Mouse (Mus musculus): Measurements from ENCODE around the gene Car3. TPM values are rescaled to one million over a fixed set of nuclear protein-coding genes. Genes with fewer than 3 reads are reported as not detected.
"Not testable (repeated sequence)": the region's sequence is repeated elsewhere in the genome, so short reads cannot be mapped to it uniquely, and the experiment has no call there.

The Car3 gene
- polyA plus RNA-seq (2012; rRNA removed), result 5,534 and 7,454 TPM in 2 replicates

GRCm38 (mm10) chr3:14863022-14863711 lies at the start of gene Car3:
TSS of gene Car3 (plus strand) at chr3:14863512.
- DNase-seq (ENCODE audit: low read depth), result no peak

- not testable (repeated sequence) for DNase-seq (ENCODE audit: low read depth)
Observed at GRCm38 (mm10) chr3:14815396-14815795, 47.9 kb upstream of the Car3 start.

GRCm38 (mm10) chr3:14819844-14820504 lies 43.3 kb upstream of the Car3 start:
- no peak for DNase-seq (ENCODE audit: low read depth)

- no peak for DNase-seq (ENCODE audit: low read depth)
Observed at GRCm38 (mm10) chr3:14828896-14829295, 34.4 kb upstream of the Car3 start.

GRCm38 (mm10) chr3:14831219-14831835 lies 32.0 kb upstream of the Car3 start:
- DNase-seq (ENCODE audit: low read depth), result no peak

- no peak for DNase-seq (ENCODE audit: low read depth)
Observed at GRCm38 (mm10) chr3:14832766-14833165, 30.5 kb upstream of the Car3 start.

- DNase-seq (ENCODE audit: low read depth), result no peak
Observed at GRCm38 (mm10) chr3:14838936-14839335, 24.4 kb upstream of the Car3 start.

GRCm38 (mm10) chr3:14839466-14840118 lies 23.7 kb upstream of the Car3 start:
- no peak for DNase-seq (ENCODE audit: low read depth)

- DNase-seq (ENCODE audit: low read depth), result no peak
Observed at GRCm38 (mm10) chr3:14848587-14849254, 14.6 kb upstream of the Car3 start.

- no peak for DNase-seq (ENCODE audit: low read depth)
Observed at GRCm38 (mm10) chr3:14853966-14854365, 9.3 kb upstream of the Car3 start.

GRCm38 (mm10) chr3:14854446-14854845 lies 8.9 kb upstream of the Car3 start:
- DNase-seq (ENCODE audit: low read depth), result no peak

- no peak for DNase-seq (ENCODE audit: low read depth)
Observed at GRCm38 (mm10) chr3:14857874-14858273, 5.4 kb upstream of the Car3 start.

GRCm38 (mm10) chr3:14860291-14860690 lies 3.0 kb upstream of the Car3 start:
- no peak for DNase-seq (ENCODE audit: low read depth)

- no peak for DNase-seq (ENCODE audit: low read depth)
Observed at GRCm38 (mm10) chr3:14861165-14861564, 2.1 kb upstream of the Car3 start.

- DNase-seq (ENCODE audit: low read depth), result no peak
Observed at GRCm38 (mm10) chr3:14861787-14862186, 1.5 kb upstream of the Car3 start.

- DNase-seq (ENCODE audit: low read depth), result no peak
Observed at GRCm38 (mm10) chr3:14862654-14863021, 674 bp upstream of the Car3 start.

- no peak for DNase-seq (ENCODE audit: low read depth)
Observed at GRCm38 (mm10) chr3:14863922-14864321, 610 bp downstream of the Car3 start.

GRCm38 (mm10) chr3:14865941-14866340 lies 2.6 kb downstream of the Car3 start:
- no peak for DNase-seq (ENCODE audit: low read depth)

- DNase-seq (ENCODE audit: low read depth), result no peak
Observed at GRCm38 (mm10) chr3:14869779-14870178, 6.5 kb downstream of the Car3 start.

- no peak for DNase-seq (ENCODE audit: low read depth)
Observed at GRCm38 (mm10) chr3:14870528-14870927, 7.2 kb downstream of the Car3 start.

- DNase-seq (ENCODE audit: low read depth), result no peak
Observed at GRCm38 (mm10) chr3:14871386-14871785, 8.1 kb downstream of the Car3 start.
